Mouse (Mus musculus) induced T-regulatory cell, adult 2 months (primary cell): ENCODE measurements at regions not wholly inside any gene's neighbourhood (a gene's known extent, or its start where the extent isn't known, plus 50 kb on each side); places are given as distances from the start of the nearest gene placed in this dataset.

Experiments
- DNase-seq: peaks from one replicate; pipeline ENCODE4 v3.0.0-alpha.2; 2012; ENCODE audit warnings: low read depth

GRCm38 (mm10) chr10:119395048-119395447 is 58.6 kb upstream of the Grip1 start:
- DNase-seq = no peak

GRCm38 (mm10) chr10:119387924-119388323 is 65.7 kb upstream of the Grip1 start:
- no peak for DNase-seq

DNA sequence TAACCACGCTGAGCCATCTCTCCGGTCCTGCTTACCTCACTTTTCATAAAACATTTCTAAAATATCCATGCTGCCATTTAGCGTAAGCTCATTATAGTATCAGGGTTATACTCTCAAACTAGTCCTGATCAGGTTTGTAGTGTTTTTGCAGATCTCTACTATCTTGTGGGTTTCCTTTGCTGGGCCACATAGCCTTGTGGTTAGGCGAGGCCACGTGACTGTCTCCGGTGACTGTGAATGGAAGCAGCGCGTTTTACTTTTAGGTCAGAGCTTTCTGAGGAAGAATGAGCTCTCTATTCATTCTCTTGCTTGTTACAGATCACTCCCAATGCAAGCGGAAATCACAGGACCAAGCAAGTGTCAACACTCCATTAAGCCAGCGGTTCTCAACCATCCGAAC is 71.4 kb upstream of the Grip1 start:
- peak; percentile 60 for DNase-seq

- DNase-seq = no peak
Measured at GRCm38 (mm10) chr10:119368566-119368965, 85.1 kb upstream of the Grip1 start.

GRCm38 (mm10) chr10:119363616-119364015 is 90.0 kb upstream of the Grip1 start:
- peak; percentile 55 for DNase-seq

DNA sequence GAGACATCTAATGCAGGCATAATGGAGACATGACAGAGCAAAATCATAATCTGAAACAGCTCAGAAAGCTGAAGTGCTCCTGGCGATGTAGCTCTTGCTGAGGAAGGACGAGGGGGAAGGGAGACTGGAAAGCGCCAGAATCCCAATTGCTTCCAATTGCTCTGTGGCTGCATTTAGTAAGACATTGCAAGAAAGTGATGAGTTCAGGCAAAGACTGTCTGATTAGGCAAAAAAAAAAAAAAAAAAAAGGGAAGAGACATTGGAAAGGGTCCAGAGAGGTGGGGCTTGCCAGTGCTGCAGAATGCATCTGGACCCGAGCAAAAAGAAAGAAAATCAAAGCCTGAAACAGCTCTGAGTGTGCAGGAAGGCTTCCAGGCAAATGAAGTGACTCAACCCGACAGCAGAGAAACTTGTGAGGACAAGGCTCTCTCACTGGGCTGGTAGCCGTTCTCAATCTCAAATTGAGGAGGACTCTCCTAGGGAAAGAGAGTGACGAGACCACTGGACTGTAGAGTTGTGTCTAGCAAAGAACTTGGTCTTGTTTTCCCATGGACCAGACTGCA is 94.8 kb upstream of the Grip1 start:
- DNase-seq = no peak

- no peak for DNase-seq
Measured at GRCm38 (mm10) chr10:119342317-119343114, 102.7 kb upstream of the Cand1 start.

DNA sequence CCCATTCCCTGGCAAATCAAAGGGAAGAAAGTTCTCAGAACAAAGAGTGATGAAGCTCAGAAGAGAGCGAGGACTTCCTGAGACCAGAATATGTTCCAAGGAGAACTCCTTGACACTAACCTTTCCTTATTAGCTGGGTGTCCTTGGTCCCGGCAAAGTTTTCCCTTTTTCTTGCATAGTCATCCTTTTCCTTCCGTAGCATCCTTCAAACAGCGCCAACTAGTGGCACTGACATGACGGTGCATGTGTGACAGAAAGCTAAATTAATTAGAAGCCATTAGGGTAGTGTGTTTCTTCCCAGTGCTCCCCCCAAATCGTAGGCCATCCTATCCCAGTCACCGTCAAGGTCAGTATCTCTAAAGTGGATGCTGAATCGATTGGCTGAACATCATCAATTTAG is 100.5 kb upstream of the Cand1 start:
- peak; percentile 10 for DNase-seq

- DNase-seq = no peak
Measured at GRCm38 (mm10) chr10:119326912-119327311, 87.1 kb upstream of the Cand1 start.

- no peak for DNase-seq
Measured at GRCm38 (mm10) chr10:119319953-119320352, 80.1 kb upstream of the Cand1 start.

GRCm38 (mm10) chr10:119318416-119318815 is 78.6 kb upstream of the Cand1 start:
- no peak for DNase-seq

DNA sequence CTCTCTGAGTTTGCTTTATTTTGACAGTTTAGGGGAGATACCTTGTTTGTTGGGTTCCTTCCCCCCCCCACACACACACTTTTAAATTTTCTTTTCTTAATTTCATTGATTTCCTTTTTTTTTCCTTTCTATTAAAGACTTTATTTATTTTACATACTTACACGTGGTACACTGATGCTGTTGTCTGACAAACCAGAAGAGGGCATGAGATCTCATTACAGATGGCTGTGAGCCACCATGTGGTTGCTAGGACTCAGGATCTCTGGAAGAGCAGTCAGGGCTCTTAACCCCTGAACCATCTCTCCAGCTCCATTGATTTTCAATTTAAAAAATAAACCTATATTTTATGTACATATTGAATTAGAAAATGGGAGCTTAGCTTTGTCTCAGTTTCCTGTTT is 71.7 kb upstream of the Cand1 start:
- DNase-seq = no peak

- DNase-seq = peak; percentile 76
Measured at GRCm38 (mm10) chr10:119295740-119296139, 55.9 kb upstream of the Cand1 start.

DNA sequence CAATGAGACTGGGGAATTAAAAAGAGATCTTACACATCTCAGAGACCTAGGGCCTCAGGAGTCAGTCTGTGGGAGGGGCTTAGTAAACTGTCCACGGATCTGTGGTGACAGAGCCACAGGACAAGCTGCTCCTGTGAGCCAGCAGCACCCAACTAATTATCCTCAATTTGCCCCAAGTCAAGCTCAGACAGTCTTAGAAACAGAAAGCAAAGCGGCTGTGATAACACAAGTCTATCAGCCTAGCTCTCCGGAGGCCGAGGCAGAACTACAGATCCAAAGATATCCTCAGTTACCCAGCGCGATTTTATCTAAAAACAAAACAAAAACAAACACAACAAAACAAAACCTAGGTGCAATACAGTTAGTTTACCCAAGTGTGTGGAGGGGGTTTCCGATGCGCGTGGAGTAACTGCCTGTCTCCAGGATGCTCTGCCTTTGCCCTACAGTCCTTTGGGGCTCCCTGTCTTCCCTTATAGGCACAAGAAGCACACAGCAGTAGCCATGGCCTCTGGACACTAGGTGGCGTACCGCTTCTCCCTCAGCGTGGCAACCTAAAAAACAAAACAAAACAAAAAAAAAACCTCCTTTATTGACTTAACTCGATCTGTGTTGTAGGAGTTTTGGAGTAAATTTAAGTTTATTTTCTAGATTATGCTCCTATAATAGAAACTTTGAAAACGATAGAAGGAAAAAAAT is 54.7 kb upstream of the Cand1 start:
- DNase-seq = peak; percentile 90

DNA sequence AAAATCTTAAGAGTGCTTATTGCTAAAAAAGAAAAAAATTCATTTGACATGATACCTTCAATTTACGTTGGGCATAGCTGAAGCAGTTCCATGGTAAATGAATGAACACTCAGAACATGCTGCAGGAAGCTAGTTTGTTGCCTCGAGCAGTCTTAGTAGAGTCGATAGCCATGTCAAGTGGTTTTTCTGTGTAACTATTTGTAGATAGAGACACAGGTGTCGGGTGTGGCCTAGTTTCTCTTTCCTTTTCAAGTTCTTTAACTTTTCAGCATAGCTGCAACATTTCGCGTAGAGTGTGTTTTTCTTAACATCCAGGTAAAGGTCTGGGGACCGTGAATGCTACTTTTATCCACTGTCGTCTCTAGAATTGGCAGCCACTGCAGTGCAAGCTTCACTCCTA is 53.5 kb upstream of the Cand1 start:
- peak; percentile 67 for DNase-seq
